Mouse (Mus musculus) heart, postnatal 0 days (tissue): ENCODE data around the gene Neu1.

Experiments
- CTCF ChIP-seq: IDR thresholded peaks from 2 replicates; pipeline ENCODE4 v1.5.1; 2016; ENCODE audit warnings: antibody characterized with exemption, control low read depth, low read depth
- EP300 ChIP-seq: IDR thresholded peaks from 2 replicates; pipeline ENCODE4 v1.6.1; 2016; ENCODE audit warnings: antibody characterized with exemption, low read depth

- peak; percentile 92 for TF ChIP-seq EP300
- TF ChIP-seq CTCF, result peak; percentile 59
Measured at GRCm38 (mm10) chr17:34952378-34953040, 21.5 kb downstream of the Neu1 start.
